Mouse (Mus musculus) heart, adult 8-10 months (tissue): ENCODE measurements at regions not wholly inside any gene's neighbourhood (a gene's known extent, or its start where the extent isn't known, plus 50 kb on each side); places are given as distances from the start of the nearest gene placed in this dataset.

Source experiments
- DNase-seq: peaks from one replicate; pipeline ENCODE4 v3.0.0; 2022; ENCODE audit warnings: low spot score

DNA sequence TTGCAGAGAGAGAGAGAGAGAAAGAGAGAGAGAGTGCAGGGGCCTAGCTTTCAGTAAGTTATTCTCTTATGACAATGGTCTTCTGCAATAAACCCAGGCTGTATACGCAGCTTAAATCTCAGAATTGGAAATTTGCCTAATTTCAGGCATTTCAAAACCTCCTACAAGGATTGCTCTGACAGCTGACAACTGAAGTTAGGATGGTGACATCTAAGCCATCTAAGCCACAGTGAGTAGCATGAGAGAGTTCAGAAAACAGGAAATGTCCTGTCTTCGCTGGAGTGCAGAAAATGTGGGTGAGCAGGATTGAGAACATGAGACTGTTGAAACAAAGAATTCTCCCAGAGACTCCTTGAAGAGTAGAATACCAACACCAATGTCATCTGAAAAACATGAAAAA lies 56.8 kb downstream of the Fam110c start:
- no peak for DNase-seq

DNA sequence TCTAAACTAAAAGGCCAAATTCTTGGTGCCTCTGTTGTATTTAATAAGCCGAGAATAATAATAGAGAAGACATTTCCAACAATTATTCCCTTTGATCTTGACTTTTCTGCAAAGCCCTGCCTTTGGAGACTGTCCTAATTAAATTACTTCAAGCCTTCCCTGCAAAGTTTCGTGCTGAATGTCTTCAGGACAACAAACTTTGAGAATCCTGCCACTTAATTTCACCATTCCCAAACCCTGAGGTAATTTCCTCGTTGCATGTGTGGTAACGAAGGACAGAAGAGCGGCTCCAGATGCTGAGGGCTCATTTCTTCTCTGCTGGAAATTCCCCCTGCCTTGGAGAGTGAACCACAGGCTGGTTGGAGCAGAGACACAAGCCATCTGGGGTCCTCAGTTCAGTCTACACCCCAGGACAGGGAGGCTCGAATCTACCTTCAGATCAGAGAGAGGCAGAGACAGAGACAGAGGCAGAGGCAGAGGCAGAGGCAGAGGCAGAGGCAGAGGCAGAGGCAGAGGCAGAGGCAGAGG lies 60.9 kb downstream of the Fam110c start:
- DNase-seq, result no peak

DNA sequence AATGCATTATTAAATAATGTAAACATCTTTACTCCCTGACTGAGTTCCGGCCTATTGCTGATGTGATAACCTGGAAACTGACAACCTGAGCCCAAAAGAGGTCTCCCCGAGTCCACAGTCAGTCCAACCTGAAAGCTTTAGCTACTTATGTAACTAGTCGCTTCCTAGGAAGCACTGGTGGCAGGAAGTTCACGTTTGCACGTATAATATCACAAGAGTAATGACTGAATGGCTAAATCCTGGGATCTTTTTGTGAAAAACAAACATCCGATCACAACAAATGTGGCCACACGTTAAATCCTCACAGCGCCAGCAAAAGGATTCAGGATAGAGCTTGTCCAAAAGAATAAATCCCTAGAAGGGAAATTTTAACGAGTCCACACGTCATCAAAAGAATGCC lies 62.7 kb downstream of the Fam110c start:
- no peak for DNase-seq

DNA sequence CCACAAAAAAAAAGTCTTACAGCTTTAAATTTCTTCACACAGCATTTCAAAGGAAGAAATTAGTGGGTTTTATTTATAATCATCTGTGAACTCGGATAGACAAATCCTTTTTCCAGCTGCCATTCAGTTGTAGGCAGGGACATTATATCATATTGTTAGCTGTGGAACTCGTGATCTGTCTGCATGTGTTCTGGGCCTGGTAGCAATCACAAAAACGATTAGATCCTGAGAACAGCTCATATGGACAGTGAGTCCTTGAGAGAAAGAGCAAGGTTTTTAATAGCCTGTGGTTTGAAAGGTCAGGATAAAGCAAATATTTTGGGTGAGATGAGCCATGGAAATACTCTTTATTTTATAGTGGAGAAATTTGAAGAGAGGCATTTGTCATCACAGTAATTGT lies 63.2 kb downstream of the Fam110c start:
- no peak for DNase-seq

DNA sequence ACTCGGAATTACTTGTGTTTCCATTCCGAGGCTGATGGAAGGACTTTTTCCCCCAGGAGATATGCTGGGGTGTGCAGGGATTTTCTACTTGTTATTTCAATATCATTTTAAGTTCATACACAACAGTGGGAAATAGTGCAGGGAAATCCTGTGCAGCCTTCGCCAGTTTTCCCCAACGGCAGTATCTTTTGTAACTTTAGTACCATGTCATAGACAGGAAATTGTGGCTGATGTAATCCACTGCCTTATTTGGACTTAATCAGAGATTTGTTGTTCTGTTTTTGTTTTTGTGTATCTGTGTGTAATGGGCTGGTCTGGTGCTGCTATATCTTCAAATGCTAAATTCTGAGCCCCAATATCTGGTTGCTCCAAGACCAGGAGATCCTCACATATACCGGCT lies 63.8 kb downstream of the Fam110c start:
- DNase-seq, result peak; percentile 43

DNA sequence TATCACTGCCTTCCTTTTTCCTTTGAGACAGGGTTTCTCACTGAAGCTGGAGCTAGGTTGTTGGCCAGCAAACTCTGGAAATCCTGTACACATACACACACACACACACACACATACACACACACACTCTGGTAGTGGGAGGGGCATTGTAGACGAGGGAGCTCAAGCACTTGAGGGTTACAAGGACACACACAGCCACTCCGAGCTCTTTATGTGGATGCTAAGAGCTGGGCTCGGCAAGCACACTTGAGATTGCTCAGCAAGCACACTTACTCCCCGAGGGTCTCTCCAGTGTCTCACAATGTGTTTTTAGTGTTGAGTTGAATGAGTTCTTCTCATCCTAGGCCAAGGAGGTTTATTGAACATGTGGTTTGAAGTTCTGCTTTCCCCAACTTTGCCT lies 66.2 kb downstream of the Fam110c start:
- no peak for DNase-seq

DNA sequence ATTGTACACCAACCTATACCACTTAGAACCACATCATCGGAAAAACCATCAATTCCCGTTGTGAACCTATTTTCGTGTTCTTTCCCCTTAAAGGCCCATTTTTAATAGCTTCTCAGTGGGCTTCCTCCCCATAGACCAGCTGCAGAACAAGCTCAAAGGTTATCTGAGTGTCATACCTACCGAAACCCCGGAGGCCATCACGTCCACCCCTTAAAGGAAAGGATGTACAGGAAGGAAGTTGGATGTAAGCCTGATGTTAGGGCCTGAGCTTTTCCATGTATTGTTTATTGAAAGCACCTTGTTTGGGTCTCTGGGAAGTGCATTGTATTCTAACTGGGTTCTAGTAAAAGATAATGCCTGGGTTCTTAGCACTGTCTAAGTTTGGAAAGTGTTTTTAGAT lies 69.6 kb downstream of the Fam110c start:
- DNase-seq, result peak; percentile 65

DNA sequence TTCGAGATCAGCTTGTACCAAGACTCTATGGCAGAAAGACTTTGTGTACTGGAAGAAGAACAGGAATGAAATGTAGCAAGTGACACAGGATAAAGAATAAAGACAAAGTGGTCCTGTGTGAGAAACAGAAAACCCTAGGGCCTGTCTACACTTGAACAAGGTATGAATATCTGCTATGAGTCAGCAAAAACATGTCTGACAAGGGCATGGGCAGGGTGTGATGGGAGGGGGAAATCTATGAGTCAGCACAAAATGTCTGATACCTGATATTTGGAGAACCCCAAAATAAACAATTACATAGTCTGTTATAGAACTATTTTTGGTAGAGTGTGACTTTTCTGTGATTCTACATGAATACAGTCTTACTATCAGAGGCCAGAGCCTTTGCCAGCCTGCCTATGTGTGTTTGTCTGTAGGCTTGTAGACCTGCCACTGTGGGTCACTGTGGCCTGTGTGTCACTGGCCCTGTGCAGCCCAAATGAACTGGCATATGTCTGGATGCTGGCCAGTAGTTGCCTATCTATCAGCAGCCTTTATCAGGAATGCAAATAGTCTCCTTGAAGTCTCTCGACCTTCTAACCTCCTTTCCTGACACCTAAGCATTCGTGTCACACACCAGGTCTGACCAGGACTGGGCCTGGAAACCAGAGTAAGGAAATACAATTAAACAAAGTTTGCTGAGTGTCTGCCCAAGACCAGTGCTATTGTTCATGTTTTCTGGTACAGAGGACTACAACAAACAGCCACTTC lies 71.5 kb downstream of the Fam110c start:
- DNase-seq, result peak; percentile 42

DNA sequence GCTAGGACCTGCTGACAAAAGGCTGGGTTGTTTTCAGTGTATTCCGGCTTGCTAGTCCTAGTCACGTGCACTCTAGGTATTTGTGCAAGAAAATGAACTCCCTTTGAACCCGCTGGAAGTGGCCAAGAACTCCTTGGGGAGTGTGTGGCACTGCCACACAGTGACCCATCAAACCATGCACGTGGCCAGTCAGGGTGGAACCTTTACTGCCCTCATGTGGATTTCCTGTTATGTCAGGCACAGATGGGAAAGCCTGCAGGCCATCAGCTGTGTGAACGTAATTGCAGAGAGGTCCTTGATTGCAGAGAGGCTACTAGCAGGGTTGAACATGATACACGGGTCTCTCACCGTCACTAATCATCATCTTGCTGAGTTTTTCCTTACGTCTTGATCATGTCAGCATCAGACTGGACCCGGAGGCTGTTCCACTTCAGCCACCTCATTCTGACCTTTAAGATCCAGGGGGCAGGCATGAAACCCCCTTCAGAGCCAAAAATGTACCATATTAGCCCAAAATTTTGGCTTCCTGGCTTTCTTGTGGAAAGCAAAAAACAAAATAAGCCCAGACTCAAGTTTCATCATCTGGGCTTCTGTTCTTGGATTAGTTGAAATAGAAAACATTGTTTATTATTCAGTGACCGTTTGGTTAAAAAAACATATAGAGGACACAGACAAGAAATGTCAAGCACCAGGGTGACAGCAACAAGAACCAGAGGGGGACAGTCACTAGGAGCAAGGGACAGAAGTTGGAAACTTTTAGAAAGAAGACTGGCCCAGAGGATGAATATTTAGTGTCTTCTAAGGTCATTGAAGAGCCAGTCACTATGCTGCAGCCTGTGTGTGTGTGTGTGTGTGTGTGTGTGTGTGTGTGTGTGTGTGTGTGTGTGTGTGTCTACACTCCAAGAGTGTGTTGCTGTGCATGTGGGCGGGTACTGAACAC lies 75.0 kb downstream of the Fam110c start:
- no peak for DNase-seq

DNA sequence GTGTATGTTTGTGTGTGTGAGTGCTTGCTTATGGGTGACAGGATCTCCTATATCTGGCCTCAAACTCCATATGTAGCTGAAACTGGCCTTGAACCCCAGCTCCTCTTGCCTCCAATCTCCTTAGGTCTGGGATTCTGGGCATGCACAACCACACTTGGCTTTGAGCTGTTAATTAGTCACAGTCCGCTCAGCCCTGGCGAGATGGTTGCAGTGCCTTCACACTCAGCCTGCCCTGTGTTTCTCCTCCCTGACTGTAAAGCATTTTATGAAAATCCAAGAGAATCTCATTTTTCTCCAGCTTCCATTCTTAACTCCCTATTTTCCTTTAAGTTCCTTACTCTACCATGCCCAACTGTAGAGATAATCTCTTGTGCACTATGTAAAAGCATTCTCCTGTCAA lies 80.1 kb downstream of the Fam110c start:
- no peak for DNase-seq

DNA sequence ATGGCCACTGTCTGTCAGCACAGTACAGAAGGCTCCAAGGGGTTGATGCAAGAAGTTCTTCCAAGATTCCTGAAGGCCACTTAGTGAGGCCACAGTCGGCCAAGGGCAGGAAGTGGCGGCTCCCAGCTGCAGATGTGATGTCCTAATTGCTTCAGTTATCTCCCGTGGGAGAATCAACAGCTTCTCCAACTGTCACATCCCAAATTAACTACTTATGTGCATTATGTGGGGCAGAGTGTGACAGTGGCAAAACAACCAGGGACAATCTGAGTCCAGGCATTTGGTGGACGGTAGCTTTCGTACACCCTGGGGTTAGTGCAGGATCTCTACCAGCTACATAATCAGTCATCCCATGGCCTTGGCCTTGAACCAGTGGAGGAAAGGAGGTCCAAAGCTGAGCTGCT lies 80.9 kb downstream of the Fam110c start:
- DNase-seq, result peak; percentile 55

DNA sequence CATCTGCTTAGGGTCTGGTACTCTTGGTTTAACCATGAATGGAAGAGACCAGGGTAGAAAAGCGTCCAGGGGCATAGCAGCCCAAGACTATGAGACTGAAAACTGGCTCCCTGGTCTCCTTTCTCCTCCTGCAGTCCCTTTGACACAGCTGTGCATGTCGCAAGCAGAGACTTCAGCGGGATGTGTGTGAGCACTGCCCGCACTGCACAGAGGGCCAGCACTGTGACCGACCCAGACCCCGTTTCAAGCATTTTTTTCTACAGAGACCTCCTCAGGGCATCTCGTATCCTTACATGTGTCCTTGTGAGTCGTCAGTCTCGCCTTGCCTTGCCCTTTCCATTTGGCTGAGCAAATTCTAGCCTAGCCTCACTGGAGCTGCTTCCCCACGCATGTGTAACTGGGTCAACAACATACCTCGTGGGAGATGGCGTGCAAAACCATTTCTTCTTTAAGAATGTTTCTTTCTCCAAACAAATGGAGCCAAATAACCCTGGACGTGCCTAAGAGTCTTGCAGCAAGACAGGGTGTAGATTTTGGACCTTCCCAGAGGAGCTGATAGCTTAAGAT lies 82.6 kb downstream of the Fam110c start:
- DNase-seq, result no peak

DNA sequence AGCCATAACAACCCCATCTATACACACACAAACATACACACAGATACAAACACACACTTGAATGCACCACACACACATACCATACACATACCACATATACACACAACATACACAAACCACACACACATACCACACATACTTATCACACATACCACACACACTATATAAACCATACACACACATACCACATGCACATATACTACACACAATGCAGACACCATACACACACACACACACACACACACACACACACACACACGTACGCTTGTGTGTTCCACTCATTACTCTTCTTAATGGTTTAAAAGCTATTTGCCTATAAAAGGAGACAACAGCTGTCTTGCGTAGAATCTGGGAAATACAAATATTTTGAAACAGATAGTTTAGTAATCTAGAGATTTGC lies 83.1 kb upstream of the Gm6993 start:
- no peak for DNase-seq

DNA sequence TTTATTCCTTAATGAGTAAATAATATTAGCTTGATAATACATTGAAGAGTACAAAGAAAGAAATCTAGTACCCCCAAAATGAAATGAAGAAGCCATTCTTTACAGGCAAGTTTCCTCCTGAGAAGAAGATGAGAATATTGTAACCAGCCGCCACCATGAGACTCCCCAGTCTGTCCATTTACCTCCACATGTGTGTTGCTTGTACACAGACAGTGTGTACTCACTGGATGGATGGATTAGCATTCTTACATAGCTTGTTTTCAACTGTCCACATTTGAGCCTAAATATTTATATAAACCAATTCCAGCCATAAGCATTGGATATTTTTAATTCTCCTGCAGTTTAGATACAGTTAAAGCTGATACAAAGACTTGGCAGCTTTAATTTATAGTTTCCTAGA lies 82.7 kb upstream of the Gm6993 start:
- no peak for DNase-seq

DNA sequence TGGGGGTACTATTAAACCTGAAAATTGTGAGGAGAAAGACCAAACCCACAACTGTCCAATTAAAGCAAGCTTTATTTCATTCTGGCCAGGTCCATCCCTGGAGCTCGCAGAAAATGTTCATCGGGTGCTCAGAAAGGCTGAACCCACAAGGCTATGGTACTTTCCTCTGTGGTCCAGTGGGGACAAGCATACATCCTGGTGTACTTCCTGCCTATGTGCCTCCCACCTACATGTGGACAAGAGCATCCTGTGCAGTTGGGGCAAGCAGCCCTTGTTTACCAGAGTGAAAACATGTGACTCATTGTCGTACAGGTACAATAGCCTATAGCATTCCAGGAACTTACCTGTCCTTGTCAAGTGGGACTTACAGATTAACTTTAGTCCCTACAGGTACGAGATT lies 81.7 kb upstream of the Gm6993 start:
- no peak for DNase-seq

DNA sequence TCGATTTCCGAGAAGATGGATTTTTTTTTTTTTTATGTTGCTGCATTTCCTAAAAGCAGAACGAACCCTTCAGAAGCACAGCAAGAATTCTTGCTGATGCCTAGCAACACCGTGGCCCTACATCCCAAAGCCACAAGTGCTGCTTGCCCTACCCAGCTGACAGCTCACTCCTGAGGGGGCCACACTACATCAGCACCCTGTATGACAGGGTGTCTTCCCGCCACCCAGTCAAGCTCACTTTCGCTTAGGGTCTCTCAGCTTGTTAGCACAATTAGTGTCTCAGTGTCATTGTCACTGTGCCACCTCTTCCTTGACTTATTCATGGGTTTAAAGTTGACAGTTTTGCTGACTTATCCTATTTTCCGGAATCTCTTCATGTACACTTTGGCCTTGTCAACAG lies 81.2 kb upstream of the Gm6993 start:
- no peak for DNase-seq

DNA sequence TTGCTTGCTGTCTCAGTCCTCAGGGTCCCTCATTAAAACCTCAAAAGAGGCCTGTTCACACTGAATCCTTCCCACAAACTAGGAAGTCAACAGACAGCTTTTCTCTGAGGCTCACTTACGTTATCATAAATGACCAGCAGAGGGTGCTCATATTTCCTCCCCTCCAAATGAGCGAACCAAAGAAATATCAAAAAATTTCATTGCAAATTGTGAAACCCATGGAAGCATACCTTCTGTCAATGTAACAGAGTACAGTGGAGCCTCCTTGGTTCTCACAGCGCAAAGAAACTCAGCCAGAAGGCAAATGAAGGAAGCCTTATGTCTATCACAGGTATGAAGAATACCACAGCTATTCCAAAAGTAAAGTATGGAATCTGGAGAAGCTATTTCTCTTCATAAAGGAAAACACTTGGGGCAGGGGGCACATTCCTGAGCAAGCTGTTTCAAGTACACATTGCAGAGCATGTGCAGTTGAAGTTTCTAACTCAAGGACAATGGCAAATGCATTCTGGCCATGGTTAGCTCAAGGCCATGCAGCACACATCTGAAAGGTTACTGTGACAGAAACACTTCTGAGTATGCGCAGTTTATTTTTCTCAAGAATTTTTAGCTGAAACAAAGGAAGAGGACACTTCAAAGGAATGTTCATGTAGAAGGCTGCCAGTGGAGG lies 72.2 kb upstream of the Gm6993 start:
- peak; percentile 61 for DNase-seq

DNA sequence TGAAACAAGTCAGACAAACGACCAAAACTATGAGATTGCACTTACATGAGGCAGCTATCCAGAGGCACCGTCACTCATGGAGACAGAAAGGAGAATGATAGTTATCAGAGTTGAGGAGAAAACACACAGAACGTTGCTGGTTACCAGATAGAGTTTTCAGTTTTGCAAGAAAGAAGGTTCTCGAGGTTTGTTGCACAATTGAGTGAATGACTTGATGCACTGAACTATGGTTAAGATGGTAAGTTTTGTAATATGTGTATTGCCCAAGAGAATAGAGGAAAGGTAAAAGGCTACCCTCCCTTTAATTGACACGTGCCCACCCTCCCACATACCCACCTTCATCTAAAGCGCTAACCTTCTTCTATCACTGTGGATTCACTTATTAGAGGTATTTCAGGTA lies 70.5 kb upstream of the Gm6993 start:
- no peak for DNase-seq

DNA sequence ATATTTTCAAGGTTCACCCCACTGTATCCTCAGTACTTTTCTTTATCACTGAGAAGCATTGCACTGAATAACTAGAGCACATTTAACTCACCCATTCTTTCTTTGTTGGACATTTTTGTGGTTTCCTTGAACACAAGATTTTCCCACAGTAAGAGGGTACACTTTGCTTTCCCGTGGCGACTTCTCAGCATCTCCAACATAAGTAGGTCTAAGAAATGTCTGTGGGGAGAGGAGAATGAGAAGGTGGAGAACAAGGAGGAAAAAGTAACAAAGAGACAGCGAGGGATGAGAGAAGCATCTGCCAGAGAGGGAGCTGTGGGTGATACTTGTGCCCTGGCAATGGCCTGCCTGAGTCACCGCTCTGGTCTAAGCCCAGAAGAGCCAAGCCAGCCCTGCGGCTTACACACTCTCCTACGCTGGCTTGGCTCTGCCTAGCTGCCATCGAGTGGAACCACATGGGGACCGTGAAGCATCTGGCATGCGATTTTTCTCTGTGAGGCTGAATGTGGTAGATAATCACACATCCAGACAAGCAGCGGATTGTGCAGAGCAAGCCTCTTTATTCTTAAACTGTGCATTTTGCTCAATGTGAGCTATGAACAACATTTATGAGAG lies 69.9 kb upstream of the Gm6993 start:
- no peak for DNase-seq

DNA sequence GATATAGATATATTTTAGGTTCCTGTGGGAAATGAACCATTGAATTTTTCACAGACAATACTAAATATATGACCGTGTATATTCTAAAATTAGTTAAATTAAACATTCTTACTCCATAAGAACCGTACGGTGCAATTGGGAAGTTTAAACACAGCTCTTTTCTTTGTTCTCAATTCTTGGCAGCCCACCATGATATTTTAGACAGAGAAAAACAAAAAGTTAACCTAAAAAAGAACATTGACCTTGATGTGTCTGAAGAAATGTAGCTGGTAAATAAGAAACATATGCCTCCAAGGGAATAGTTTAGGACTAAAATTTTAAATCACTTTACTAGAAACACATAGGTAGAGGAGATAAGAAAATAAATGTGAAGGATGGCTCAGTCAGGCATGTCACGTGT lies 68.6 kb upstream of the Gm6993 start:
- no peak for DNase-seq
